Mouse (Mus musculus): Measurements from ENCODE around the gene Dync2h1. TPM values are rescaled to one million over a fixed set of nuclear protein-coding genes. Genes with fewer than 3 reads are reported as not detected.

The Dync2h1 gene
- polyA plus RNA-seq, 1 experiment = 1.8 TPM

GRCm38 (mm10) chr9:7122863-7123262 lies 61.4 kb downstream of the Dync2h1 start:
- H3K27me3 ChIP-seq (replicated peaks; ENCODE audit: control insufficient read depth, insufficient read depth, low read length) = no peaks in the 10 kb centered on the region
- TF ChIP-seq CTCF (conservative IDR thresholded peaks at IDR 0.05; ENCODE audit: insufficient read depth, insufficient read length, low read depth, low read length) = no peak
- no peak for TF ChIP-seq POLR2A (IDR thresholded peaks at IDR 0.05; ENCODE audit: low read depth, low read length)
- no peak overlapping the region for H3K27ac ChIP-seq (ENCODE audit: insufficient read depth, low read depth, low read length)
- H3K4me3 ChIP-seq (ENCODE audit: insufficient read depth, low read depth, low read length) = no peak overlapping the region
- no peaks in the 10 kb centered on the region for H3K36me3 ChIP-seq (ENCODE audit: control insufficient read depth, insufficient read depth, low read length)
- H3K4me1 ChIP-seq (ENCODE audit: control insufficient read depth, insufficient read depth, low read length) = no peaks in the 10 kb centered on the region
- DNase-seq = no peak
- 94% methylated on average over 2 of the region's 2 CpGs for WGBS

- DNase-seq = no peak
- TF ChIP-seq CTCF (conservative IDR thresholded peaks at IDR 0.05; ENCODE audit: insufficient read depth, insufficient read length, low read depth, low read length) (no peak), POLR2A (IDR thresholded peaks at IDR 0.05; ENCODE audit: low read depth, low read length) (no peak)
- H3K36me3 ChIP-seq (ENCODE audit: control insufficient read depth, insufficient read depth, low read length) = peaks cover 2% of the 10 kb centered on the region
- no peaks in the 10 kb centered on the region for H3K4me1 ChIP-seq (ENCODE audit: control insufficient read depth, insufficient read depth, low read length)
- no peak overlapping the region for H3K27ac ChIP-seq (ENCODE audit: insufficient read depth, low read depth, low read length)
- no peaks in the 10 kb centered on the region for H3K27me3 ChIP-seq (replicated peaks; ENCODE audit: control insufficient read depth, insufficient read depth, low read length)
- H3K4me3 ChIP-seq (ENCODE audit: insufficient read depth, low read depth, low read length) = no peak overlapping the region
- 70% methylated on average over 1 of the region's 1 CpGs for WGBS
Measured at GRCm38 (mm10) chr9:7110166-7110565, 74.1 kb downstream of the Dync2h1 start.

DNA sequence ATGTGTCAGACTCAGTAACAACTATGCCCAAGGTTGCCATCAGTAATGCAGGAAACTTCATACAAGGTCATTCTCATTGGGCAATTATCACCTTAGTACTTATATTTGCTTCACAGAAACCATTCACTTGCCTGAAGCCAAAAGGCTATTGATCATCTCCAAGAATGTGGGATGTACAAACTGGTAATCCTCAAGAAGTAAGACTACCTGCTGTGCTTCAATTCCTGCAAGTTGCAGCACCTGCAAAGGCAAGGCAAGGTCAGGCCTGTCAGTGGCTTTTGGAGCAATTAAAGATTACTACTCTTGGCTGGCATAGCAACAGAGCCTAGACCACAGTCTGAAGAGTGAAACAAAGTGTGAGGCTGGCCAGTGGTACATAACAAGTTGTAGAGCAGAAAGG lies 82.9 kb downstream of the Dync2h1 start:
- H3K27me3 ChIP-seq (replicated peaks; ENCODE audit: control insufficient read depth, insufficient read depth, low read length) = no peaks in the 10 kb centered on the region
- no peak overlapping the region for H3K27ac ChIP-seq (ENCODE audit: insufficient read depth, low read depth, low read length)
- no peak for TF ChIP-seq CTCF (conservative IDR thresholded peaks at IDR 0.05; ENCODE audit: insufficient read depth, insufficient read length, low read depth, low read length)
- no peak for TF ChIP-seq POLR2A (IDR thresholded peaks at IDR 0.05; ENCODE audit: low read depth, low read length)
- no peak overlapping the region for H3K4me3 ChIP-seq (ENCODE audit: insufficient read depth, low read depth, low read length)
- H3K36me3 ChIP-seq (ENCODE audit: control insufficient read depth, insufficient read depth, low read length) = no peaks in the 10 kb centered on the region
- no peak for DNase-seq
- no peaks in the 10 kb centered on the region for H3K4me1 ChIP-seq (ENCODE audit: control insufficient read depth, insufficient read depth, low read length)

DNA sequence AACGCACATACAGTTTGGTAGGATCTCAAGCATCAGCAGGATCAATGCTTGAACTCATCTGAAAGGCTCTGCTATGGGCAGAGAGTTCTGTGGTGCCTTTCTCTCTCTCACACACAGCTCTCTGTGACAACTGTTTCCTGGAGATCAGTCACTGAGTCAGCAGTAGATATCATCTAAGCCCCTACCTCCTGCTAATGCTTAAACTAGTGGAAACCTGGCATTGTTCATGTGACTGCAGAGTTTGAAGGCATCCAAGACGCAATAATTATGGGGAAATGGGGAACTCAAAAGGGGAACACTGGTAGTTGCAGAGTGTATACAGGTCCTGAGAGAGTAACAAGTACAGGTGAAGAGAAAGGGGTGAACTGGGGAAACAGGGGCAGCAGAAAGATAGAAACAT lies 109.6 kb downstream of the Dync2h1 start:
- Histone ChIP-seq H3K4me3 (ENCODE audit: insufficient read depth, low read depth, low read length) (no peak overlapping the region), H3K27me3 (replicated peaks; ENCODE audit: control insufficient read depth, insufficient read depth, low read length) (no peaks in the 10 kb centered on the region), H3K27ac (ENCODE audit: insufficient read depth, low read depth, low read length) (no peak overlapping the region), H3K4me1 (ENCODE audit: control insufficient read depth, insufficient read depth, low read length) (no peaks in the 10 kb centered on the region), H3K36me3 (ENCODE audit: control insufficient read depth, insufficient read depth, low read length) (peaks cover 6% of the 10 kb centered on the region)
- TF ChIP-seq CTCF (conservative IDR thresholded peaks at IDR 0.05; ENCODE audit: insufficient read depth, insufficient read length, low read depth, low read length) (no peak), POLR2A (IDR thresholded peaks at IDR 0.05; ENCODE audit: low read depth, low read length) (no peak)
- no peak for DNase-seq
- whole genome bisulfite sequencing = 93% methylated on average over 2 of the region's 2 CpGs

DNA sequence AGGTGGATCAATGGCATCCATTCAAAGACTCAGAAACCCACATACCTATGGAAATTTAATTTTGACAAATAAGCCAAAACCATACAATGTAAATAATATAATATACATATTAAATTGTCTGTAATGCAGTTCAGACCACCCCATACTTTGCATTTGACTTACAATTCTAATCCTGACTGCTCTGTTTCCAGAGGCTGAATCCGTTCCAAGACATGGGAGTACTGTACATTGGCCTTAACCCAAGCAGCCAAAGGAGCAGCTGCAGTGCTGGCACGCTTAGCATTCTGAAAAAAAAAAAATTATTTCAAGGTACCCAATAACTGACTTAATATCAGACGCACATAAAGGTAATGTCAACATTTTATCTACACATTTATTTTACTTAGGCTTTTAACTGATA lies 113.4 kb downstream of the Dync2h1 start:
- H3K36me3 ChIP-seq (ENCODE audit: control insufficient read depth, insufficient read depth, low read length) = peaks cover 3% of the 10 kb centered on the region
- no peak for TF ChIP-seq POLR2A (IDR thresholded peaks at IDR 0.05; ENCODE audit: low read depth, low read length)
- no peak for TF ChIP-seq CTCF (conservative IDR thresholded peaks at IDR 0.05; ENCODE audit: insufficient read depth, insufficient read length, low read depth, low read length)
- H3K27ac ChIP-seq (ENCODE audit: insufficient read depth, low read depth, low read length) = no peak overlapping the region
- H3K27me3 ChIP-seq (replicated peaks; ENCODE audit: control insufficient read depth, insufficient read depth, low read length) = no peaks in the 10 kb centered on the region
- DNase-seq = no peak
- WGBS = 84% methylated on average over 3 of the region's 3 CpGs
- H3K4me3 ChIP-seq (ENCODE audit: insufficient read depth, low read depth, low read length) = no peak overlapping the region
- no peaks in the 10 kb centered on the region for H3K4me1 ChIP-seq (ENCODE audit: control insufficient read depth, insufficient read depth, low read length)

DNA sequence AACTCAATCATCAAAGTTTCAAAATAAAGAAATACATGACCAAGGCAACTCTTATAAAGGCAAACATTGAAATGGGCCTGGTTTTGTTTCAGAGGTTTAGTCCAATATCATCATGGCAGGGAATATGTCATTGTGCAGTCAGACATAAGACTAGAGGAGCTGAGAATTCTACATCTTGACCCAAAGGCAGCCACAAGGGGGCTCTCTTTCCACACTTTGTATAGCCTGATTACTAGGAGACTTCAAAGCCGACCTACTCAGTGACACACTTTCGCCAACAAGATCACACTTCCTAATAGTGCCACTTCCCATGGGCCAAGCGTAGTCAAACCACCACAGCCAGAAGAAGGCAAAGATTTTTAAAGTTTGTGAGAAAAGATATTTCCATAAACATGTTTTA lies 133.7 kb downstream of the Dync2h1 start:
- DNase-seq = peak; percentile 29
- TF ChIP-seq CTCF (conservative IDR thresholded peaks at IDR 0.05; ENCODE audit: insufficient read depth, insufficient read length, low read depth, low read length) = no peak
- TF ChIP-seq POLR2A (IDR thresholded peaks at IDR 0.05; ENCODE audit: low read depth, low read length) = no peak

DNA sequence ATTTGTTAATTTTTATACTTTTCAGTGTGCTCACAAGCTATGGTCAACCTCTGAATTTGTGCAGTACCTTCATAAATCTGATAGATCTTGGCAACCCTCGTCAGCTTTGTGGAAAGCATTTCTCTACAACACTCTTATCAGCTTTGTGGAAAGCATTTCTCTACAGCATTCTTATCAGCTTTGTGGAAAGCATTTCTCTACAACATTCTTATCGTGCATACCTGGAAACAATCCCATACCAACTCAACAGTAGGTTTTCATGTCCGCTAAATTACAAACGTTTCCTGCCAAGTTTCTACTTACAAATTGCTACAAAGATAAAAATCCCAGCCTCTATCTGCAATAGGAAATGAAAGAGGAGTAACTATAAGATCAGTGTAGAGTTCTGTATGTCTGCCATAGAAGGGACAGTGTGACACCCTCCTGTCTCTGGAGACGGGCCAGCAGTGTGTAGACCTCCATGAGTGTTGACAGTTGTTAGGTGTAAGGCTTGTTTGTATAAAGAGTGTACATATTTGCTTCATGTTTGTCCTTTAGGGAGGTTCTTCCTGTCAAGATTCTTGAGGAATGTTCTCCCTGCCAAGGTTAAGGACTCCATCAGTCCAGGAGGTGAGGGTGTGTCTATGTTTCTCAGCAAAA lies 141.5 kb downstream of the Dync2h1 start:
- Histone ChIP-seq H3K27me3 (replicated peaks; ENCODE audit: control insufficient read depth, insufficient read depth, low read length) (no peaks in the 10 kb centered on the region), H3K4me1 (ENCODE audit: control insufficient read depth, insufficient read depth, low read length) (no peaks in the 10 kb centered on the region), H3K27ac (ENCODE audit: insufficient read depth, low read depth, low read length) (no peak overlapping the region), H3K36me3 (ENCODE audit: control insufficient read depth, insufficient read depth, low read length) (peaks cover 5% of the 10 kb centered on the region), H3K4me3 (ENCODE audit: insufficient read depth, low read depth, low read length) (no peak overlapping the region)
- no peak for TF ChIP-seq CTCF (conservative IDR thresholded peaks at IDR 0.05; ENCODE audit: insufficient read depth, insufficient read length, low read depth, low read length)
- TF ChIP-seq POLR2A (IDR thresholded peaks at IDR 0.05; ENCODE audit: low read depth, low read length) = no peak
- DNase-seq = no peak
- WGBS = 81% methylated on average over 5 of the region's 5 CpGs

More for the DNA sequence above, 133.7 kb downstream of the Dync2h1 start:
- H3K4me1 ChIP-seq (ENCODE audit: control insufficient read depth, insufficient read depth, low read length) = no peaks in the 10 kb centered on the region
- WGBS = 74% methylated on average over 3 of the region's 3 CpGs
- no peaks in the 10 kb centered on the region for H3K27me3 ChIP-seq (replicated peaks; ENCODE audit: control insufficient read depth, insufficient read depth, low read length)
- H3K27ac ChIP-seq (ENCODE audit: insufficient read depth, low read depth, low read length) = no peak overlapping the region
- no peak overlapping the region for H3K4me3 ChIP-seq (ENCODE audit: insufficient read depth, low read depth, low read length)
- H3K36me3 ChIP-seq (ENCODE audit: control insufficient read depth, insufficient read depth, low read length) = no peaks in the 10 kb centered on the region; the same call in 1 of the 2 replicates
